Mouse (Mus musculus): ENCODE measurements at regions not wholly inside any gene's neighbourhood (a gene's known extent, or its start where the extent isn't known, plus 50 kb on each side); places are given as distances from the start of the nearest gene placed in this dataset.

DNA sequence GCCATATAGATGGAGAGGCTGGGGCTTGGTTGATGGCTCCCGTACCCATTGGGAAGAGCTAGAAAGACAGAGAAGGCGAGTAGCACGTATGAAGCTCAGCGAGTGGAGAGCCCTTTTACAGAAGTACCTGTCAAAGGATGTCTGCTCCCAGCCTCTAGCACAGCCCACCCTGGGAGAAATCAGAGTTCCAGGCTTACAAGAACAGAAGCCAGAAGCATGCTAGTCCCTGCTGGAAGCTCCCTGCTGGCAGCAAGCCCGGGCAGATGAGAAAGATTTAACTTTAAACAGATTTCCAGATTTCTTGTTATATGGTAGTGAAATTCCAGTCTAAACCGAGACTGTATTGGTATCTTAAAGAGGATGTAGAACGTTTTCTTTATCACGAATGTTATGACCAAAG, 108.9 kb upstream of the Adpgk start:
- no peak for TF ChIP-seq CTCF (IDR thresholded peaks at IDR 0.05; ENCODE audit: low read depth)
- TF ChIP-seq EP300 (IDR thresholded peaks at IDR 0.05; ENCODE audit: low read depth), result no peak
